Mouse (Mus musculus) liver, embryonic 14.5 days (tissue): ENCODE results near the gene Atp6v1c2.

Experiments
- CTCF ChIP-seq: IDR thresholded peaks from 2 replicates; pipeline ENCODE4 v1.5.1; 2016; ENCODE audit warnings: antibody characterized with exemption, low read depth, control low read depth
- EP300 ChIP-seq: IDR thresholded peaks from 2 replicates; pipeline ENCODE4 v1.6.1; 2016; ENCODE audit warnings: antibody characterized with exemption, low read depth

GRCm38 (mm10) chr12:17310852-17311839 lies 18.0 kb downstream of the Atp6v1c2 start:
- no peak for TF ChIP-seq CTCF
- no peak for TF ChIP-seq EP300
